Mouse (Mus musculus) heart, embryonic 14.5 days (tissue): ENCODE results near the gene Slamf6. TPM values are rescaled to one million over a fixed set of nuclear protein-coding genes. Genes with fewer than 3 reads are reported as not detected.
"Not testable (repeated sequence)": the region's sequence is repeated elsewhere in the genome, so short reads cannot be mapped to it uniquely, and the experiment has no call there.

Source experiments
- ATAC-seq: fragments of 200-750 bp; cut with Nextera tagmentation; 2 replicates; pipeline ENCODE4 v1.8.0; 2017; ENCODE audit warnings: low read depth, moderate TSS enrichment; ENCODE audit not compliant: insufficient number of reproducible peaks, insufficient read depth, low FRiP score
- H3K27ac ChIP-seq, 2 experiments: fragments of 200-500 bp in 1 of 2; fragments of 300-500 bp in 1 of 2; sonication (generic) in 1 of 2; replicated peaks in 1 of 2; 2 replicates each; pipeline ENCODE4 v1.5.1; 2012 to 2014; ENCODE audit warnings: low read depth in 2 of 2, low read length in 2 of 2, control low read depth in 1 of 2, mild to moderate bottlenecking in 1 of 2, mixed read lengths in 1 of 2; ENCODE audit not compliant: control insufficient read depth in 1 of 2, insufficient read depth in 1 of 2
- H3K27me3 ChIP-seq: fragments of 300-500 bp; sonication (generic); 2 replicates; pipeline ENCODE4 v1.6.1; 2014; ENCODE audit warnings: mild to moderate bottlenecking, low read length, control low read depth; ENCODE audit not compliant: control insufficient read depth, insufficient read depth
- H3K36me3 ChIP-seq: fragments of 300-500 bp; sonication (generic); 2 replicates; pipeline ENCODE4 v1.6.1; 2014; ENCODE audit warnings: mild to moderate bottlenecking, control low read depth, low read length, mixed read lengths; ENCODE audit not compliant: control insufficient read depth, insufficient read depth
- H3K4me1 ChIP-seq, 2 experiments: fragments of 200-500 bp in 1 of 2; fragments of 300-500 bp in 1 of 2; sonication (generic) in 1 of 2; 2 replicates each; pipeline ENCODE4 v1.6.1; 2012 to 2014; ENCODE audit warnings: low read length in 2 of 2, control low read depth in 1 of 2, mixed read lengths in 1 of 2; ENCODE audit not compliant: control insufficient read depth in 2 of 2, insufficient read depth in 2 of 2
- H3K4me2 ChIP-seq: fragments of 300-500 bp; sonication (generic); 2 replicates; pipeline ENCODE4 v1.6.1; 2014; ENCODE audit warnings: mild to moderate bottlenecking, low read length
- H3K4me3 ChIP-seq, 2 experiments: fragments of 200-500 bp in 1 of 2; fragments of 300-500 bp in 1 of 2; sonication (generic) in 1 of 2; 2 replicates each; pipeline ENCODE4 v1.5.1; 2012 to 2014; ENCODE audit warnings: low read length in 2 of 2, mild to moderate bottlenecking in 2 of 2, control low read depth in 1 of 2, low read depth in 1 of 2, moderate library complexity in 1 of 2; ENCODE audit not compliant: control insufficient read depth in 1 of 2, insufficient read depth in 1 of 2
- H3K9ac ChIP-seq: fragments of 300-500 bp; sonication (generic); 2 replicates; pipeline ENCODE4 v1.6.1; 2014; ENCODE audit warnings: mild to moderate bottlenecking, low read length
- H3K9me3 ChIP-seq: fragments of 300-500 bp; sonication (generic); 2 replicates; pipeline ENCODE4 v1.6.1; 2016; ENCODE audit warnings: low read length, control low read depth; ENCODE audit not compliant: control insufficient read depth
- WGBS: fragments of 180-500 bp; shearing (Covaris S2); extraction: QIAGEN DNeasy Blood & Tissue Kit; methylation state at CpG from one replicate; pipeline ENCODE4 v1.1.7; 2014; 5-methylcytosine and 5-hydroxymethylcytosine counted together
- polyA plus RNA-seq: library from polyadenylated mRNA; unstranded; fragments of >200 nt; fragmentation: Nextera tagmentation; extraction: Ambion mirVana; gene quantifications from 2 replicates; pipeline ENCODE4 v1.2.1, GENCODE M21; 2014

Gene Slamf6
- polyA plus RNA-seq, result 0.14 and 0.22 TPM in 2 replicates

DNA sequence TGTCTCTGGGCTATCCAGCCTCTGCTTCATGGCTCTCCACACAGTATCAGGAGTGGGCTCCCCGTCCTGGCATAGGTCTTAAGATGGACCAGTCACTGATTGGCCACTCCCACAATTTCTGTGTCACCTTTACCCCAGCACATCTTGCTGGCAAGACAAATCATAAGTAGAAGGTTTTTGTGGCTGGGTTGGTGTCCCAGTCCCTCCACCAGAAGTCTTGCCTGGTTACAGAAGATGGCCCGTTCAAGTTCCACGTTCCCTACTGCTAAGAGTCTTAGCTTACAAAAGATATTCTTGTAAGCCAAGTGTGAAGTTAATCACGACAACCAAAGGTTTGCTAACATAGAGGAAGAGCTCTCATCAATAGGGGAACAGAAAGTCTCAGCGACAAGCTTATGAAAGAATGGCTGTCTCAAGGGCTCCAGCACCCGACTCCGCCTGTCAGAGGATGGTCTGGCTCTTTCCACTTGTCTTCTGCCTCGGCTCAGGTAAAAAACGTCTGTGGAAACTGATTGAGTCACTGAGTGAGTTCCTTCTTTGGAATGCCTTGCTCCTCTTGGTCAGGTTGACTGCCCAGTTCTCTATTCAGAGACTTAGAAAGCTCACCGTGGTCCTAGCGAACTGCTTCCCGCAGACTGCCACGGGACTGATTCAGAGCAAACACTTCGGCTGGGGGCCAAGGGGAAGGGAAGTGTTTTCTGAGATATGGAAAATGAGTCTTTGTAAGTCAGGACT lies at the start of gene Slamf6:
Gene Slamf6 (plus strand): TSS at position 211 of the 735 bp plus-strand sequence.
- H3K4me3 ChIP-seq, result no peak within 1 kb of the TSS
- H3K27ac ChIP-seq, result no peak within 1 kb of the TSS

GRCm38 (mm10) chr1:171886989-171887388 lies 30.3 kb upstream of the Slamf6 start:
- no peak for ATAC-seq
- H3K4me2 ChIP-seq, result no peak overlapping the region
- WGBS, result 69% methylated on average over 1 of the region's 1 CpGs
- H3K9me3 ChIP-seq, result no peaks in the 10 kb centered on the region
- no peaks in the 10 kb centered on the region for H3K27me3 ChIP-seq
- no peak overlapping the region for H3K4me3 ChIP-seq
- H3K4me1 ChIP-seq, result no peaks in the 10 kb centered on the region
- H3K27ac ChIP-seq, result no peak overlapping the region
- no peak overlapping the region for H3K9ac ChIP-seq
- H3K36me3 ChIP-seq, result no peaks in the 10 kb centered on the region

More for the DNA sequence above, at the start of gene Slamf6:
- Histone ChIP-seq H3K9ac (no peak within 1 kb of the TSS), H3K9me3 (no peaks in the 10 kb centered on the region), H3K4me1 (no peaks in the 10 kb centered on the region), H3K36me3 (no peaks in the 10 kb centered on the region), H3K27me3 (no peaks in the 10 kb centered on the region), H3K4me2 (peak within 1 kb of the TSS; percentile 49)
- 54% methylated on average over 14 of the region's 14 CpGs for WGBS
- no peak for ATAC-seq

DNA sequence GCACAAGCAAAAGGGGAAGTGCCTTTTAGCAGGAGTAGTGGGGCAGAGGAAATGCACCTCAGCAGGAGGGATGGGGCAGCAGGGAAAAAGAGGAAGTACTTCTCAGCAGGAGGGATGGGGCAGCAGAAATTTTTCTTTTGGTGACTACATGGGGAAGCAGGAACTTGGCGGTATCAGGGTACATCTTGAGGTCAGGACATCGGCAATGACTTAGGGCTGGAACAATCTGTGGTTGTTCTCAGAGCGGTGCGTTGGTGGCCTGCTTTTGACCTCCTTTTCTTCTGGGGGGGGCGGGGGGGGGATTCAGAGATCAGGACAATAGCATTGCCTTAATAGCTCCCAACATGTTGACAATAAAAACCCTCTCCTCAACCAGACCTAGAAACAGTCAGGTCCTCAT lies 22.0 kb upstream of the Slamf6 start, which contains the start of gene Gm10521:
Gene Gm10521 (plus strand): TSS at position 301 of the 400 bp plus-strand sequence.
- not testable (repeated sequence) for H3K9me3 ChIP-seq, H3K36me3 ChIP-seq, H3K4me3 ChIP-seq, H3K27me3 ChIP-seq, H3K4me1 ChIP-seq, H3K4me2 ChIP-seq, H3K9ac ChIP-seq, ATAC-seq, H3K27ac ChIP-seq
- WGBS, result 81% methylated on average over 5 of the region's 5 CpGs

GRCm38 (mm10) chr1:171904011-171904410 lies 13.3 kb upstream of the Slamf6 start:
- ATAC-seq, result no peak
- WGBS, result 77% methylated on average over 1 of the region's 1 CpGs

GRCm38 (mm10) chr1:171915638-171916458 lies 1.5 kb upstream of the Slamf6 start:
- WGBS, result 77% methylated on average over 13 of the region's 13 CpGs
- Histone ChIP-seq H3K4me2 (no peak overlapping the region), H3K9me3 (0 out of 2 replicates have a peak, but pooled peaks cover 3% of the 10 kb centered on the region), H3K4me3 (no peak overlapping the region), H3K27ac (no peak overlapping the region), H3K27me3 (no peaks in the 10 kb centered on the region), H3K9ac (no peak overlapping the region), H3K4me1 (no peaks in the 10 kb centered on the region), H3K36me3 (no peaks in the 10 kb centered on the region)
- no peak for ATAC-seq

More at GRCm38 (mm10) chr1:171904011-171904410, 13.3 kb upstream of the Slamf6 start:
- H3K27me3 ChIP-seq, result no peaks in the 10 kb centered on the region
- no peak overlapping the region for H3K9ac ChIP-seq
- no peaks in the 10 kb centered on the region for H3K36me3 ChIP-seq
- no peak overlapping the region for H3K4me2 ChIP-seq
- H3K4me1 ChIP-seq, result no peaks in the 10 kb centered on the region
- no peak overlapping the region for H3K4me3 ChIP-seq
- H3K27ac ChIP-seq, result no peak overlapping the region
- H3K9me3 ChIP-seq, result peaks cover 4% of the 10 kb centered on the region; the same call in 1 of the 2 replicates

DNA sequence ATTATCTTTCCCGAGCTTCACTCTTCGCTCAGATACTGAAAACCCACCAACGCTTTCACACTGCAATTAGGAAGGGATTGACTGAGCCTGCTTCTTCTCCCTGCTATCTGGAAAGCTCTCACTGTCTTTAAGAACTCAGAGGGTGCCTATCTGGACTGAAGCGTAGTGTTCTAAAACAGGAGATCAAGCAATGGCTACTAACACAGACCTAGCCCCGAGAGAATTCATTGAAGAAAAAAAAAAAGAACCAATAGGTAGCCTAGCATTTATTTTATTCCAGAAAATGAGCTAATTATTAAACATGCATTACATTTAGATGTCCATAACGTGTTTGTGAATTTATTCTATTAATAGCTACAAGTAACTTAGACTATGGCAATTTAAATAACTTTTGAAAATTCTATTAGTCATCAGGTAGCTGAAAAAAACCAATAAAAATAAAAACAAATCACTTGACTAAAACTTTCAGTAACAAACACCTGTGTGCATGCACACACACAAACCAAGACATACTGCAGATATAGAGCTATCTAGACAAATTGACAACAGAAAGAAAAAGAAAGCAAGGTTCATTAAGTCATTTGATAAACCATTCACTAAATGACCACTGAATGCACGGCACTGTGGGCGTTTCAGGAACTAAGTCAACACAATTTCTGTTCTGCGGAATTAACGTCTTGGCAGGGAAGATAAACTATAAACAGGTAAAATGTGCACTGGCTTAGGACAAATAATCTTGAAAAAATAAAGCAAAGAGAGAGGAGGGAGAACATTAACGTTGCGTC lies 1.0 kb downstream of the Slamf6 start:
- H3K27me3 ChIP-seq, result no peaks in the 10 kb centered on the region
- no peaks in the 10 kb centered on the region for H3K36me3 ChIP-seq
- H3K4me3 ChIP-seq, result no peak overlapping the region
- peak overlapping the region; percentile 49 for H3K4me2 ChIP-seq
- 61% methylated on average over 12 of the region's 12 CpGs for WGBS
- no peak for ATAC-seq
- no peaks in the 10 kb centered on the region for H3K4me1 ChIP-seq
- no peak overlapping the region for H3K27ac ChIP-seq
- no peak overlapping the region for H3K9ac ChIP-seq
- H3K9me3 ChIP-seq, result no peaks in the 10 kb centered on the region

GRCm38 (mm10) chr1:171919193-171919592 lies 1.9 kb downstream of the Slamf6 start:
- Histone ChIP-seq H3K9me3 (no peaks in the 10 kb centered on the region), H3K4me3 (no peak overlapping the region), H3K4me1 (no peaks in the 10 kb centered on the region), H3K9ac (no peak overlapping the region), H3K4me2 (no peak overlapping the region), H3K36me3 (no peaks in the 10 kb centered on the region), H3K27me3 (no peaks in the 10 kb centered on the region), H3K27ac (no peak overlapping the region)
- WGBS, result 82% methylated on average over 5 of the region's 5 CpGs
- ATAC-seq, result no peak
